Comparison of ENCODE assay signal across 9 mouse cellular contexts in genomic region chr15:70920862-70921261, GRCm38 (mm10).
DNase-seq lines count a peak whose midpoint lies in the region; ATAC-seq and TF ChIP-seq lines count a peak whose summit lies in the region.
"Had no signal": no experiment of that assay in that cellular context is flagged by ENCODE, and none has a peak within 500 bp of the region (broad histone marks: within the 10 kb centered on the region; RNA-seq: fewer than 3 reads in every experiment).

No protein-coding gene starts in this region.

- no peak overlapping the region for H3K9ac ChIP-seq in intestine, postnatal 0 days (ENCODE audit: low read depth, low read length)

- peak; percentile 54; the same call in 1 of the 2 replicates for ATAC-seq in intestine, postnatal 0 days
- ATAC-seq in monocyte, adult 5-6 weeks (replicated peaks; ENCODE audit: insufficient number of reproducible peaks, low FRiP score, low TSS enrichment, poor library complexity, severe bottlenecking): no peak

- H3K4me1 ChIP-seq in forebrain, embryonic 10.5 days: peaks cover 11% of the 10 kb centered on the region; the same call in 1 of the 2 replicates
- H3K4me1 ChIP-seq in intestine, postnatal 0 days (replicated peaks; ENCODE audit: control insufficient read depth, insufficient read depth, low read length): no peaks in the 10 kb centered on the region

- no peak overlapping the region for H3K27ac ChIP-seq in forebrain, embryonic 10.5 days
- H3K27ac ChIP-seq in intestine, postnatal 0 days (ENCODE audit: low read depth, low read length): no peak overlapping the region

- no peaks in the 10 kb centered on the region for H3K36me3 ChIP-seq in forebrain, embryonic 10.5 days (replicated peaks)
- no peaks in the 10 kb centered on the region for H3K36me3 ChIP-seq in intestine, postnatal 0 days (ENCODE audit: control insufficient read depth, insufficient read depth)

- DNase-seq in ovary, postnatal 14 days (ENCODE audit: low spot score): peak; percentile 45
- DNase-seq in ovary, postnatal 10 days (ENCODE audit: low spot score): no peak
- DNase-seq in adrenal gland, postnatal 10 days: peak; percentile 61
- DNase-seq in forebrain, embryonic 10.5 days (ENCODE audit: extremely low spot score, low spot score): peak; percentile 56
- peak; percentile 55 to 59 for DNase-seq in left cerebral cortex, postnatal 36 days (ENCODE audit: low spot score in 2 of 2)
- peak; percentile 38 for DNase-seq in retina, adult 2 months (ENCODE audit: low read depth, low spot score)

- peak; percentile 85 for TF ChIP-seq CTCF in intestine, postnatal 0 days (IDR thresholded peaks at IDR 0.05; ENCODE audit: low read depth)

- intact Hi-C loops in left cerebral cortex, postnatal 36 days (cut with DNase I): loop anchor here (5.0 to 10.0 kb wide), 2 partner anchors 454 to 1999 kb away; no protein-coding TSS in a partner anchor

- H3K4me2 ChIP-seq in intestine, postnatal 0 days (replicated peaks; ENCODE audit: low read depth): no peak overlapping the region

- no peaks in the 10 kb centered on the region for H3K9me3 ChIP-seq in forebrain, embryonic 10.5 days
- no peaks in the 10 kb centered on the region for H3K9me3 ChIP-seq in intestine, postnatal 0 days (ENCODE audit: control insufficient read depth)

- no peaks in the 10 kb centered on the region for H3K27me3 ChIP-seq in forebrain, embryonic 10.5 days (ENCODE audit: poor library complexity, severe bottlenecking)
- no peaks in the 10 kb centered on the region for H3K27me3 ChIP-seq in intestine, postnatal 0 days (replicated peaks; ENCODE audit: control insufficient read depth, insufficient read depth, low read length)

- 43% methylated on average over 2 of the region's 2 CpGs for WGBS in forebrain, embryonic 10.5 days
- WGBS in intestine, postnatal 0 days: 36% methylated on average over 2 of the region's 2 CpGs

- no peak overlapping the region for H3K4me3 ChIP-seq in forebrain, embryonic 10.5 days
- no peak overlapping the region for H3K4me3 ChIP-seq in intestine, postnatal 0 days (ENCODE audit: low read depth, low read length)
- H3K4me3 ChIP-seq: myocyte had no signal
